Mouse (Mus musculus) testis, adult 2 months (tissue): ENCODE measurements at regions not wholly inside any gene's neighbourhood (a gene's known extent, or its start where the extent isn't known, plus 50 kb on each side); places are given as distances from the start of the nearest gene placed in this dataset.

ENCODE experiments used
- H3K27ac ChIP-seq: fragments of 200-500 bp; 2 replicates; pipeline ENCODE4 v1.5.1; 2012; ENCODE audit warnings: low read depth, low read length; ENCODE audit not compliant: control insufficient read depth, insufficient read depth
- H3K27me3 ChIP-seq: fragments of 200-500 bp; 2 replicates; pipeline ENCODE4 v1.6.1; 2012; ENCODE audit warnings: mild to moderate bottlenecking, low read length, moderate library complexity; ENCODE audit not compliant: control insufficient read depth, insufficient read depth
- H3K36me3 ChIP-seq: fragments of 200-500 bp; 2 replicates; pipeline ENCODE4 v1.6.1; 2012; ENCODE audit warnings: mild to moderate bottlenecking, low read length; ENCODE audit not compliant: control insufficient read depth, insufficient read depth
- H3K4me1 ChIP-seq: fragments of 200-500 bp; 2 replicates; pipeline ENCODE4 v1.6.1; 2012; ENCODE audit warnings: low read length; ENCODE audit not compliant: control insufficient read depth, insufficient read depth
- H3K4me3 ChIP-seq: fragments of 200-500 bp; 2 replicates; pipeline ENCODE4 v1.5.1; 2012; ENCODE audit warnings: low read depth, mild to moderate bottlenecking, low read length, moderate library complexity, mixed read lengths; ENCODE audit not compliant: control insufficient read depth
- CTCF ChIP-seq: fragments of 200-500 bp; IDR thresholded peaks from 2 replicates; pipeline ENCODE4 v1.5.1; 2012; ENCODE audit warnings: low read depth, mild to moderate bottlenecking, inconsistent platforms, low read length, moderate library complexity; ENCODE audit not compliant: control insufficient read depth, insufficient read depth, insufficient replicate concordance
- POLR2A ChIP-seq: fragments of 200-500 bp; IDR thresholded peaks from 2 replicates; pipeline ENCODE4 v1.6.1; 2012; ENCODE audit warnings: low read depth, mild to moderate bottlenecking, inconsistent platforms, low read length, moderate library complexity; ENCODE audit not compliant: control insufficient read depth

GRCm38 (mm10) chr10:96309766-96310165, 173.4 kb downstream of the Gm5426 start:
- TF ChIP-seq CTCF, result no peak
- Histone ChIP-seq H3K27me3 (no peaks in the 10 kb centered on the region), H3K27ac (no peak overlapping the region), H3K4me3 (no peak overlapping the region), H3K4me1 (no peaks in the 10 kb centered on the region), H3K36me3 (no peaks in the 10 kb centered on the region)

- Histone ChIP-seq H3K27ac (no peak overlapping the region), H3K36me3 (no peaks in the 10 kb centered on the region), H3K4me1 (no peaks in the 10 kb centered on the region), H3K4me3 (no peak overlapping the region), H3K27me3 (no peaks in the 10 kb centered on the region)
- no peak for TF ChIP-seq CTCF
- no peak for TF ChIP-seq POLR2A
Observed at GRCm38 (mm10) chr10:96325297-96325696, 188.9 kb downstream of the Gm5426 start.

DNA sequence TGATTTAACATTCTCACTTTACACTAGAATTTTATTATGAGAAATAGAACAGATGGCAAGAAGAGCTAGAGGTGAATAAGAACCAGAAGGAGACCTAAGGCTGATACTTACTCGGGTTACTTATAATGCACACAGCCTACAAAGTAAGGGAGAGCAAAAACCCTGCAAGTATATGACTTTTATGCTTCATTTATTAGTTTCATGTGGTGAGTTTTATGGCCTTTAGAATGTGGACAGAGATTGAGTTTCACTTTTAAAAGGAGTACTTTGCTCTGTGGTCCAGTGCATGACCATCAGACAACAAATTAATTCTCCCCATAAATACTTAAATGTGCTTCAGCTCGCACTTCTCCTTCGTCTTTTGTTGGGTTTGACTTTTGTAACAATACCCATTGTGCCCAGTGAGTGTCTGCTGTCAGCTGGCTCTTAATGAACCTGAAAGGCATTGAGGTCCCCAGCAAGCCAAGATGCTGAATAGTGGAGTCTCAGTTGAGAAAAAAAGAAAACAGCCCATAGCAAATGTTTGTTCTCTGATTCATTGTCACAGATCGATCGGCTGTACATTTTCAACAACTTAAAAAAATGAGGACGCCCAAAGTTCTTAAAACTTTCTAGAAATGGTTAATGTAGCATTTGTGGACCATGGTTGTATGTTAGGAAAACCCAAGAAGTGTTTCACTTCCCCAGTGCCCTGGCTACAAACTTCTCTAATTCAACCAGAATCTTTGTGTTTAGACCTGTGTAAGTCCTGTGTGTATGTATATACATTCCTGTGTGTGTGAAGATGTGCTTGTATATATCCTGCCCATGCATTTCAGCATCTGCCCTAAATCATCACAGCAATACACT, 194.5 kb downstream of the Gm5426 start:
- no peak for TF ChIP-seq POLR2A
- TF ChIP-seq CTCF, result no peak
- Histone ChIP-seq H3K4me3 (no peak overlapping the region), H3K27ac (no peak overlapping the region)

GRCm38 (mm10) chr10:96332731-96333201, 196.4 kb downstream of the Gm5426 start:
- Histone ChIP-seq H3K27me3 (no peaks in the 10 kb centered on the region), H3K27ac (peak overlapping the region; percentile 68), H3K4me3 (no peak overlapping the region), H3K4me1 (no peaks in the 10 kb centered on the region), H3K36me3 (no peaks in the 10 kb centered on the region)
- no peak for TF ChIP-seq CTCF
- TF ChIP-seq POLR2A, result no peak

More for the DNA sequence above, 194.5 kb downstream of the Gm5426 start:
- no peaks in the 10 kb centered on the region for H3K27me3 ChIP-seq
- no peaks in the 10 kb centered on the region for H3K36me3 ChIP-seq
- no peaks in the 10 kb centered on the region for H3K4me1 ChIP-seq

GRCm38 (mm10) chr10:96333224-96333623, 196.8 kb downstream of the Gm5426 start:
- H3K4me1 ChIP-seq, result no peaks in the 10 kb centered on the region
- H3K27me3 ChIP-seq, result no peaks in the 10 kb centered on the region
- TF ChIP-seq POLR2A, result no peak
- TF ChIP-seq CTCF, result no peak
- H3K27ac ChIP-seq, result peak overlapping the region; percentile 68
- H3K4me3 ChIP-seq, result no peak overlapping the region
- no peaks in the 10 kb centered on the region for H3K36me3 ChIP-seq

GRCm38 (mm10) chr10:96336271-96336670, 199.9 kb downstream of the Gm5426 start:
- Histone ChIP-seq H3K4me1 (no peaks in the 10 kb centered on the region), H3K4me3 (no peak overlapping the region), H3K36me3 (no peaks in the 10 kb centered on the region), H3K27me3 (no peaks in the 10 kb centered on the region), H3K27ac (no peak overlapping the region)
- TF ChIP-seq CTCF (no peak), POLR2A (no peak)

- H3K36me3 ChIP-seq, result no peaks in the 10 kb centered on the region
- H3K4me1 ChIP-seq, result no peaks in the 10 kb centered on the region
- H3K27ac ChIP-seq, result no peak overlapping the region
- no peak overlapping the region for H3K4me3 ChIP-seq
- H3K27me3 ChIP-seq, result no peaks in the 10 kb centered on the region
- TF ChIP-seq POLR2A (no peak), CTCF (no peak)
Observed at GRCm38 (mm10) chr10:96337088-96337666, 200.8 kb downstream of the Gm5426 start.
